Mouse (Mus musculus) kidney, adult 9 months (tissue): ENCODE measurements at regions not wholly inside any gene's neighbourhood (a gene's known extent, or its start where the extent isn't known, plus 50 kb on each side); places are given as distances from the start of the nearest gene placed in this dataset.

Experiments used
- DNase-seq: peaks from one replicate; pipeline ENCODE4 v3.0.0; 2022

DNA sequence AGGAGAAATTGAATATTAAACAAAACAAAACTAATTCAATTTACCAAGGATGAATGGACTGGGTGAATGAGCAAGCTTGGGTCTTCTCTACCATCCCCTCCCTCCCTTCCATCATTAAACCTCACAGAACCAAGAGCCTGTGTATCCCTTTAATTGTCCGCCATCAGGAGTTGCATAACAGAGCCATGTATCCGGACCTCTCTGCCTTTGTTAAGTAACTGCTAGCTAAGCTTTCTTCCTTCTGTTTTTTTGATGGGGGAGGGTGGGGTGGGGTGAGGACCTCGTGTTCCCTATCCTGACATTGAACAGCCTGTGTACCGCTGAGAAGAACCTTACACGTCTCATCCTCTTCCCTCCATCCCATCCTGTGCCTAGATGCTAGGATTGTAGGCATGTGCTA, 274.0 kb downstream of the Pmp22 start:
- no peak for DNase-seq

GRCm38 (mm10) chr11:63404719-63405118, 275.9 kb downstream of the Pmp22 start:
- peak; percentile 70 for DNase-seq

DNA sequence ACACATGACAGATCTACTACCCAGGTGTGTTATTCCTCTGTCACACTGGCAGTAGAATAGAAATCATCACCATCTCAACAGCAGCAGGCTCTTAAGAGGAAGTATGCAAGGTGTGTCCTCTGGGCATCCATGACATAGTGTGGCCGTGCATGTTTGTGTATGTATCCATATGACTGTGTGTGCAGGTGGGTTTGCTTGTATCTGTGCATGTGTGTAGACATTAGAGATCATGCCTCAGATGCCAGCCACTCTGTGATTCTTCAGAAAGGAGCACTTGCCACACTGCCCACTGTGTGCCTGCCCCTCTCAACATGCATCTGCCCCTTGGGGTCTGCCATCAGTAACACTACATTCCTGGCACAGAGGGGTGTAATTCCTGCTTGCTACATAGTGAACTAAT, 280.6 kb downstream of the Pmp22 start:
- DNase-seq: no peak

DNA sequence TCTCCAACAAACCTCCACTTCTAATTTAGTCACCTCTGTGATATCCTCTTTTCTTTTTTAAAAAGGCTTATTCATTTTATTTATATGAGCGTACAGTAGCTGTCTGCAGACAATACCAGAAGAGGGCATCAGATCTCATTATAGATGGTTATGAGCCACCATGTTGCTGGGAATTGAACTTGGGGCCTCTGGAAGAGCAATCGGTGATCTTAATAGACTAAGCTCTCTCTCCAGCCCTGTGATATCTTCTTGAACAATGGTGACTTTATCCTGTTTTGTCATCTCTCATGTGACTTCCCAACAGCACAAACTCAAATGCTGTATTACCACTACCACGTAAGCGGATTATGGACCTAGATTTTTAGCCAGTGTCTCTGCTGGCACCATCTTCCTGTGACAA, 282.1 kb downstream of the Pmp22 start:
- no peak for DNase-seq

- no peak for DNase-seq
Measured at GRCm38 (mm10) chr11:63412364-63412991, 283.7 kb downstream of the Pmp22 start.

- no peak for DNase-seq
Measured at GRCm38 (mm10) chr11:63413106-63413505, 284.3 kb downstream of the Pmp22 start.

- DNase-seq: no peak
Measured at GRCm38 (mm10) chr11:63413621-63414020, 284.8 kb downstream of the Pmp22 start.

DNA sequence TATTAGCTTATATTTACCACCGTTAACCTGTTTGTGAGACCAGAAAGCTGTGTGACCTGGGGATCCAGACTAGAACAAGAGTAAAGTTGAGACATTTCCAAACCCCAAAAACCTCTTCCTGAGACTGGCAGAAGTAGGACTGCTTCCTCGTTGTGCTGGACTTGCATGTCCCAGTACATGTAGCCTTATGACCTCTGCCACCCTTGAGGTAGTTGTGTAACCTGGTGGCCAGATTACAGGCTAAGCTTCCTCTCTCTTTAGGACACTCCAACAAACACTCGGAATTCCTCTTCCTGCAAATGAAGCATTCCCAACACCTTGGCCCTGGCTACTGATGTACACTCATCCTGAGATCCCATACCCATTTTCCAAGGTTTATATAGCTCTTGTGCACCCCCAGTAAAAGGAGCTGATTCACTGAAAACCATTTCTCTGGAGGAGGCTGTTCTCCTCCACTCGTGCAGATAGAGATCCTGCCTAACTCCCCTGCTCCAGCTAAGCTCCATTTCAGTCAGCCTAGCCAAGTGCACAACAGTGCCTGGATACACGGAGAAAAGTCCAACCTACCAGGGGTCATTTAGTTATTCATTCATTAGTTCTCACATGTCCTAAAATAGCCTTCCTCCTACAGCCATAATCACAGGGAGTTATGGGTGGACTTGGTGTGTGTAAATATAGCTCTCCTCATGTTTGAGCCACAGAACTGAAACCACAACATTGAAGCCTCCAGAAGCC, 289.4 kb downstream of the Pmp22 start:
- peak; percentile 70 for DNase-seq

DNA sequence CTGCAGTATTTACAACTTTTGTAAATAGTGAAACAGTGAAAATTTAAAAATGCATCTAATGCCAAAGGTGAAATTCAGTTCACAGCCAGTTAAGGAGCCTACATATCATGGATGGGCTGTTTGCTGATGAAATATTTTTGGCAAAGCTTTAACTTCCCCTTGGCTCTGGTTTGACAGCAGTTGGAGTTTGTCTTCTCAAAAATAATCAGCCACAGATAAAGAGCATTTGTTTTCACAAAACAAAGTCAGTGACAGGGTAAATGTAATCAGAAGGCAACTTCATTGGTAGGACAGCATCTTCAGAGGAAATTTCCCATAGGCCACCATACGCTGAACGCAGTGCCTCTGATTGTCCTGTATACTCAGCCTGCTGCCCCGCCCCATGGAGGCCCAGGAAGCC, 291.6 kb downstream of the Pmp22 start:
- no peak for DNase-seq

- no peak for DNase-seq
Measured at GRCm38 (mm10) chr11:63422069-63422468, 293.3 kb downstream of the Pmp22 start.

- no peak for DNase-seq
Measured at GRCm38 (mm10) chr11:63424319-63424718, 295.5 kb downstream of the Pmp22 start.

DNA sequence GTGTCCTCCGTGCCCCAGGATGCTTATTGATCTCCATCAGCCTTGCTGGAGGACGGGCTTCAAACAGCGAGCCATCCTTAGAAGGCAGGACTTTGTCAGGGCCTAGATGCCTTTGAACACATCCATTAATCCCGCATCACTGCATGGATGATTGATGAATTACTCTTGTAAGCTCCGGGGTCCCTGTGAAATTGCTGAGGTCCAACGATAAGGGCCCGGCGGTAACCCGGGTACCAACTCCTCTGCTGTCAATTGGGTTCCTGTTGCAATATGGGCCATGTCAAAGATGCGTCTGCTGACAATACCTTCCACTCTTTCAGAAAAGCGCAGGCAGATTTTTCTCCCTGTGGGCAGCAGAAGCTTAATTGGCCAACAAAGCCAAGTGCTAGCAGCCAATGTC, 297.0 kb downstream of the Pmp22 start:
- DNase-seq: no peak

GRCm38 (mm10) chr11:63453786-63454185, 325.0 kb downstream of the Pmp22 start:
- no peak for DNase-seq

DNA sequence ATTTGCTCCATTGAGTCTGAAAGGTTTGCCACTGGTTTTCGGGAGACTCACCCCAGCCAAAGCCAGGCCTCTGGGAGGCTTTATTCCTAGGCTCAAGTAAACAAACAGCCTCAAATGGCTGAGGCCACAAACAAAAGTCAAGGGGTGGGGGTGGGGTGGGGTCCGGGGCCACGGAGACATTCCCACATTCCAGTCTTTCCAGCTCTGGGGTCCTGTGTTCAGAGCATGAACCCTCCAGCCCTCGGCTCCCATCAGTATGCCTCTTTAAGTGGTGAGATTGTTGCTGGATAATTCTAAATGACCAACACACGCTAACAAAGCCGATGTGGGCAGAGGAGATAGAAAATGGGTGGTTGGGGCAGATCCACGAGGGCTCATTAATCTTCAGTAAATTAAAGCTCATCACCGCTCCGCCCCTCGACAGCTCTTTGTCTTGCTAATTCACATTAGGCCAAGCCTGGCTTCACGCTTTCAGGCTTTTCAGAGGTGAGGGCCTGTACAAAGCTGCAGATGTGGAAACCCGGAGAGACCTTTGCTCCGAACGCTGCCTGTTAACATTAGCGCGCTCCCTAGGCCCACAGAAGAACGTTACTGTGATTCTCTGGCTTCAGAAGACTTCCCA, 326.2 kb downstream of the Pmp22 start:
- DNase-seq: no peak

DNA sequence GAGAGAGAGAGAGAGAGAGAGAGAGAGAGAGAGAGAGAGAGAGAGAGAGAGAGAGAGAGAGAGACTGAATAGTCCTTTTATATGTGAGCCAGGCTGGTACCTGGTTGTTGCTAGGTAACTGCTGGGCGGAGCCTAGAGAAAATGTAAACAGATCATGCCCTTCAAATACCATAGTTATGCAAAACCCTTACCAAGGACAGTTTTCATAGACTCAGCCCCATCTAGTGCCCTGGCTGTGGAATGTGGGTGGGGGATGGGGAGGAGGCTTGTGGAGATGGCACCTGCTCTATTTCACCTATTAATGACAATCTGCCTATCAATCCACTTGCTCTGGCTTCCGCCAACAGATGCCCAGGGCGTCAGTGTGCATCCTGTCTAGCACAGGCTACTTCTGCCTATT, 327.6 kb downstream of the Pmp22 start:
- DNase-seq: no peak

DNA sequence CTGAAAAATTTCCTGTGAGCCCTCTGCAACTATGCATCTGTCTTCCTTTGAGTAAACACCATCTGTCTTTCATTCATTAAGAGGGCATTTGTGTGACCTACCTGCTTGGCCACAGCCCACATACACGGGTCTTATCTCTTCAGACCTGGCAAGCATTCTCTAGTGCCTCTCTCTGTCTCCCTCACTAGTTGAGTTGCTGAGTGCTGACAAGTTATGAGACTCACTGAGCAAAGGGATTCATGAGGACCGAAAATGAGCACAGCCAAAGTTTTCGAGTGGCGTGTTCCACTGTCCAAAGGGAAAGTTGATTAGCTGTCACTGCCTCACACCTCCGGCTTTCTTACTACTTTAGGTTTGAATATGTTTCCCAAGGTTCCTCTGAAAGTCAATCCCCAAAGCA, 328.5 kb downstream of the Pmp22 start:
- DNase-seq: no peak

DNA sequence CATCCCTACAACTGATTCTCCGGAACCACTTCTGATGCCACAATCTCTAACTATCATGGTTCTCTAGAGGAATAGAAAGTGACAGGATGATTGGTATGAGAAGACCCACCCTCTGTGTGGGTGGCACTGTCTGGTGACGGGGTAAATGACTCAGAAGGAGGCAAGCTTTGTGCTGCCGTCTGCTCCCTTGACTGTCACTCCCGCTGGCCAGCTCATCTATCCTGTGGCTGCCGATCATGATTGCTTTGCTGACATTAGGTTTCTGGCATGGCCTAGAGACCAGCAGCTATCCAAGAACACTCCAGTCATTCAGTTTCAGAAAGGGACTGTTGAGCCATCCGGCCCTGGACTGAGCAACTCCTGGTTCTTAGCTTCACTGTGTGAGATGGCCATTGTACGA, 331.4 kb downstream of the Pmp22 start:
- no peak for DNase-seq

DNA sequence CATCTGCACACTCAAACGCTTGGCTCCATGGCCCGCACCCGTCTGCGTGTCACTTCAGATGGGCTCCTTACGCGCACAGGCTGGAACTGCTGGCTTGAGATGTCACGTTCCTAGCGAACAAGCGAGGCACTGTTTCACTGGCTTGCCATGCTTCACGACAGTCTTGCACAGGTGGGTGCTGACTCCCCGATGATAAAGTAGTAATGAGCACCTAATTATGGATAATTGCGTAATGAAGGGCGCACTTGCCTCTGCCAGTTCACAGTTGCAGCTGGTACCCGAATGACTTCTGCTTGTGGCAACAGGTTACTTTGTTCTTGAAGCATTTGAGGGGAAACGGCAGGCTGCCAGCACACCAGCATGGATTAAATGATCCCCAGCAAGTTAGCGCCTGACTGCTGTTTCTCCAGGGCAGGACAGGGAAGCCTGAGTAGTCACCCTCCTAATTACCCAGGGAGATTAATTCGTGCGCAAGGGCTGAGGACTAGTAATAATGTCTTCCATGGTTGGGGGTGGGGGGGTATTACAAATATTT, 335.1 kb downstream of the Pmp22 start:
- DNase-seq: peak; percentile 22

- no peak for DNase-seq
Measured at GRCm38 (mm10) chr11:63465941-63466340, 337.2 kb downstream of the Pmp22 start.

- DNase-seq: no peak
Measured at GRCm38 (mm10) chr11:63466541-63466940, 337.8 kb downstream of the Pmp22 start.

DNA sequence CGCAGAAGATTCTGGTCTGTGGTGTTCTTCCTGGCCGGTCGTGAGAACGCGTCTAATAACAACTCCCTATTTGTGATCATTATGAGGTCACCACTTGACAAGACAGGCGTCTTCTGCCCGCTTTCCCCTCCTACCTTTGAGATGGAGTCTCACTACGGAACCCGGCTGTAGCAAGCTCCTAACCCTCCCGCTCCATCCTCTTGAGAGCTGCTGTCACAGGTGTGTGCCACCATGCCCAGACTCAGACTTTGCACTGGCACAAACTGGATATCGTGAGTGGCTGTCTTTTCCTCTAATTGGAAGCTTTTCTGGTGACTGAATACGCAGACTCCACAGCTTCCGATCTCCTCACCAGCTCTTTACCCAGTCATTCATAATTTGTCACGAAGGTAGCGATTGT, 346.0 kb downstream of the Pmp22 start:
- no peak for DNase-seq

DNA sequence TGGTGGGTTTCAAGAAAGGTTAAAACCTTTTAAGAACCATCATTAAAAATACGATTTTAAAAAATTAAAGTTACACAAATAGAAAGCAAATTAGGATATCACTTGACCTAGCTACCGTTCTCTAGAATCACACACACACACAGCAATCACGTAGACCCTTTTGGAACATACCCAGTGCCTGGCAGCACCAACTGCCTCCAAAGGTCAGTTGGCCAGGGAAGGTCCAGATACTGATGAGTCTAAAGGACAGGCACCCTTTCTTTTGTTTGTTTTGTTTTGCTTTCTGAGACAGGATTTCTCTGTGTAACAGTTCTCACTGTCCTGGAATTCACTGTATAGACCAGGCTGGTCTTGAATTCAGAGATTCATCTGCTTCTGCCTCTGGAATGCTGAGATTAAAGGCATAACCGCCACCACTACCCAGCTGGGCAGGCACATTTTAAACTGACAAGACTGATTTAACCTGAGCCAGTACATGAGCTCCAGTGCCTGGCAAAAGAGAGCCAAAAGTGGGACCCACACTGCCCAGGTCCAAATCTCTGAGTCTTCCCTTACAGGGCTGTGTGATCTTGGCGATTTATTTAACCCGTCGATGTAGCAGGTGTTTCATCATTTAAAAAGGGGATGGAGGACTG, 353.0 kb downstream of the Pmp22 start:
- DNase-seq: peak; percentile 52

DNA sequence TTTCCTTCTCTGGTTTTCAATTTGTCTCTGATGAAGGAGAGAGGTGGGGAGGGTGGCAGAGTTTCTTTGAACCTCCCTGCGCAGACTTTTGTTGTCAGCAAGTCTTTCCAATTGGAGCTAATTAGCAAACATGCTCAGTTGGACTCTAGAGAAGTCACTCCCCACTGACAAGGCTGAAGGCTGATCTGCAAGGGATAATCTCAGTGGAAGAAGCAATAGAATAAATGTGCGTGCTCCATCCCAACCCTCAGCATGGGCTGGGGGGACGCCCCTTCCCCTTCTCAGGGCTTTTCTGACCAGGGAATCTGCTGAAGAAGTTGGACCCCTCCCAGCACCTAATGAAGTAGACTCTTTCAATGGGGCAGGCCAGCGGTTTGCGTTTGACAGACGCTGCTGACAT, 353.8 kb downstream of the Pmp22 start:
- DNase-seq: no peak

DNA sequence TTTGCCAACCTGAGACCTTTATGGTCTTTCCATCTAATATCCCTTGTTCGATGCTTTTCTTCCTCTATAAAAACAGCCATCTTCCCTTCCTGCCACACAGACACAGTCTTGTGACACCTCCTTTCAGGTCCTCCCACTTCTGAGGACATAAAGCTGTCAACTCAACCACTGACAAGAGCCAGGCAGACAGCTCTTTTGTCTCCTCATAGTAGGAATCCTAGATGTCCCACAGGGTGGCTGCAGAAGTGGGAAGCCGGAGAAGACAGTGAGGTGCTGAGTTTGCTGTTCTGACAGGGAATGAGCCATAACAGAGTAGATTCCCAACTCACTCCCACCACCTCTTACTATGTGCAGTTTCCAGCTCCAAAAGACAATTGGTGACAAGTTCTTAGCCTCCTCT, 358.4 kb downstream of the Pmp22 start:
- DNase-seq: no peak
